Mouse (Mus musculus) erythroblast, embryonic 14.5 days (primary cell): Measurements from ENCODE around the gene Dgkg.

Experiments
- GATA1 ChIP-seq: IDR thresholded peaks from 2 replicates; pipeline ENCODE4 v1.6.1; 2012; ENCODE audit warnings: low read length, inconsistent platforms, mixed read lengths
- TAL1 ChIP-seq: IDR thresholded peaks from 3 replicates; pipeline ENCODE4 v1.6.1; 2012; ENCODE audit warnings: low read length, inconsistent platforms, mixed read lengths

DNA sequence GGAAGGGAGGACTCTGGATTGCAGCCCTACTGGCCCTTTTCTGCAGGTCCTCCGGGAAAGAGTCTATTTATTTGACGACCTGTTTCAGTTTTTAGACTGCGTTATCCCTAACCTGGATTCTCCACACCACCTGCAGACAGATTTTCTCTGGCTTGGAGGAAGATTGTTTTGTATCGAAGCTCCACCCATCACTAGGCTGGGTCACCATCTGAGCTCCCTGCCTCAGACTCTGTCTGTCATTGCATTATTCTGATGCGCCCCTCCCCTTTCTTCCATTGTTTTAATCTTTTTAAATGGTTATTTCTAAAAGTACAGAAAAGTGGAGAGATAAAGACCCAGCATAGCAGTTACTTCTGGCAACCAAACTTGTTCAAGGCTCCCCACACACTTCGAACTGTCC lies 151.4 kb downstream of the Dgkg start:
- TF ChIP-seq TAL1 = no peak
- TF ChIP-seq GATA1 = no peak
